Mouse (Mus musculus): ENCODE measurements around the gene Pias4.

Gene Pias4

DNA sequence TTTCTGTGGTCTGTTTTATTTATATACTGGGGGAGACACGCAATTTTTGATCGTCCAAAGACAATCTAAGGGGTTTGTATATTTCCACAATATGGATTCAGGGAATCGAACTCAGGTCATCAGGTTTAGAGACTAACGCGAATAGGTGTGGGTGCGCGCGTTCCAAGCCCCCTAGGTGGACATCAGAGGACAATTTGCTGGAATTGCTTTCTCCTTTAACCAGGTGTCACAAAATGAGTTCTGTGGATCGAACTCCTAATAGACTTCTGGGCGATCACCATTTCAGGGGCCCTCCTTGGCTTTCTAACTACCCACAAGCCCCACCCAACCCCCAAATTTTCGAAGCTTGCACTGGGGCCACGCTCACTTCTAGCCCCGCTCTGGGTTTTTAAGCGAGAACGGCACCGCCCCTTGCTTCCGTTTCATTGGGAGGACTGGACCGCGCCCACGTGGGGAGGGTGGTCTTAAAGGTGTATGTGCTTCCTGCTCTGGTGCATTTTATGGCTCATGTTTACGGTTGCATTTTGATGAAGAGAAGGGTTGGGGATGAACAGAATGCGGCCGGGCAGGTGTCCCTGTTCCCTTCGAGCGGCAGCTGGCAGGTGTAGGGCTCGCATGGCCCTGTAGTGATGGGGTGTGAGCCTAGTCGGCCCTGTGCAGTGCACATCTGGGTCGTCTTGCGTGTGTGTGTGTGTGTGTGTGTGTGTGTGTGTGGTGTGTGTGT, 960 bp upstream of the Pias4 start:
- peak; percentile 80 to 84 for DNase-seq (ENCODE audit: low spot score in 2 of 2)

DNA sequence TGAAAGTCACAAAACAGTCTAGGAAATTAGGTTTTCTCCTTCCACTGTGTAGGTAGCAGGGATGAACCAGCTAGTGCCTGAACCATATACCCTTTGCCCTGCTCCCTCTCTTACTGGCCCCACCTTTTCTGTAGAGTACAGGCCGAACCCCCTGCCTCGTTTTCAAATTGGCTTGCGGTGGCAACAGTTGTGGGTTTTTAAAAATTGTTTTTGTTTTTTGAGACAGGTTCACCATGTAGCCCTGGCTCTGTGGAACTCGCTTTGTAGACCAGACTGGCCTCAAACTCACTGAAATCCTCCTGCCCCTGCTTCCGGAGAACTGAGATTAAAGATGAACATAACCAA, 336 bp upstream of the Pias4 start:
- DNase-seq (ENCODE audit: low spot score in 2 of 2) = no peak

DNA sequence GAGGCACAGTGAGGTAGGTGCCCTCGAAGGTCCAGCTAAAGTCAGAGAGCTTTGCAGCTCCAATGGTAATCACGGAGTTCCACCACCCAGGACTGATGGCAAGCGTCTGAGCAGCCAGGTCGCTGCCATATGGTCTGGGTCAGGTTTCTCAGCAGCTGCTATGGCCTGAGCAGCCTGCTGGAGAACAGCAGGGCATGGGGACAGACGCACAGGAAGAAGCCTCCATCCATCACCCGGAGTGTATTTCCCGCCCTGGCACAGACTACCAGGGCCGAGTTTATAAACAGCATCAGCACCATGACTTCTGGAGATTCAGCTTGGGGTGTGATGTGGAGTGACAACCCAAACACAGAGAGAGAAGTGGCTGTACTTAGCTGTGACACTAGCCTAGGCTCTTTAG, 2.6 kb downstream of the Pias4 start:
- DNase-seq (ENCODE audit: low spot score in 2 of 2) = no peak

DNA sequence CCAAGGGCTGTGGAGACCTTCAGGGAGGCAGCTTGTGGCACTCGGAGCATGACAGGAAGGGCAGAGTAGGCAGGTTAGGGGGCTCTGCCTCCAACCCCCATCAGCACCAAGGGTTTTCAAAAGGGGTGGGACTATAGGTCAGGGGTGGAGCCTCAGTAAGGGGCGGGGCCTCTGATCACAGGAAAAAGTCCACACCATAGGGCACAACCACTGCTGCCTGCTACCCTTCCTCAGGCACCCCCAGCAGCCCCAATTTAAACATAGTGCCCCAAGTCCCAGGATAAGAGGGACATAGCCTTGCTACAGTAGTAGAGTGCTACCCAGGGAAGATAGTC, 5.4 kb downstream of the Pias4 start:
- no peak for DNase-seq (ENCODE audit: low spot score in 2 of 2)

DNA sequence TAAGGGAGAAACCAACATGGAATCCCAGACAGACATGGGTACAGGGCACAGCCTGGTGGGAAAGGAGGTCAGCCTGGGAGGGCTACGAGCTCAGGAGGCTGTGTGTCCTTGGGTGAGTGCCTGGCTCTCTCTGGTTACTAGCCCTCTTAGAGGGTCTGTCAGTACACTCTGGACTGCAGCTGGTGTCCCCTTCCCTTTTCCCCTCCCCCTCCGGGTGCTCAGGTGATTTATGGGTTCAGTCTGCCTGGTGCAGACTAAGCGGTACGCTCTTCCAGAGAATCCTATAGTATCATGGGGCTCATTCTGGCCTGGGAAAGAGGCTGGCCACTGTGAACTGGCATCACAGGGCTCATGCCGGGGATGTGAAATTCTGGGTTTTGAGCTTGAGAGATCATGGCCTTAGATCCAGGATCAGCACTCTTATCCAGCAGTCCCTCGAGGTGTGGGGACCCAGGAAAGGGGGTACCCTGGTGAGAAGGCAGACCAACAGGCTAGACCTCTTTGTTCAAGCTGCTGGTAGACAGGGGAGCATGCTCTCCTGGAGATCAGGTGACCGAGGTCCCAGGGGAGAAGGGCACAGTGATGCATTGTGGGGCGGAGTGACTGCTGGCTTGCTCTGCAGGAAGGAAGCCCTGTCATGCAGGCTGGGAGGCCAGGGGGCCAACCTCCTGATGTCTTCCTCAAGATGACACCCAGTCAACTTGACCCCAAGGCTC, 6.0 kb downstream of the Pias4 start:
- no peak for DNase-seq (ENCODE audit: low spot score in 2 of 2)

DNA sequence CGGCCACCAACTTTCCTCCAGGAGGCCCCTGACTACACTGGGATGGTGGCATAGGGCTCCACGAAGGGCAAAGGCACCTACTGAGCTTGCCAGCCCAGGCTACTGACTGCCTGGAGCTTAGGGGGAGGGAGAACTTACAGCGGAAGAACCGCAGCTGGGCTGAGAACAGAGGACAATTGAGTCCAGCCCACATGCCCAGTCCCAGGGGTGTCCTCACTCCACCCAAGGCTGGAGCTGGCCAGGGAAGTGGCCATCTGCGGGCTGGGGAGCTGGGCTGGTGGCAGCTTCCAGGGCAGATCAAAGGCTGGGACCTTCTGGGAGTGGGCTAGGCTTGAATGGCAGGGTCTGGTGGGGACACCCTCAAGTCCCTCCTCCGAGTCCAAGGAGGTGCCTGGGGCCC, 13.0 kb downstream of the Pias4 start:
- DNase-seq (ENCODE audit: low spot score in 2 of 2) = no peak

DNA sequence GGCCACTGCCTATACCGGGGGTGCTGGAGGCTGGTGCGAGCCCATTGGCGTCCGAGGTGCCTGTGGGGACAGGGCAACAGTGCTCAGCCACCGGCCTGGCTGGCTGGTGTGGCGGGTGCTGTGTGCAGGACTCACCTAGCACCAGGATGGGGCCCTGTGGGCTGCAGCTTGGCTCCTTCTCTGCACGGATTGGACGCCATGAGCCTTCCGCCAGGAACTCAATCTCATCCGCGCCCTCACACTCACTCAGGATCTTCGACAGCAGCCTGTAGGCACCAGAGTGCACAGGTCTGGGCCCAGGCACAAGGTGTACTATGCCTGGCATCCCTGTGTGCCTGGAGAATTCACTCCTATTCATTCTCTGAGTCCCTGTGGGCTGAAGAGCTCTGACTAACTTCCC, 13.4 kb downstream of the Pias4 start:
- no peak for DNase-seq (ENCODE audit: low spot score in 2 of 2)

DNA sequence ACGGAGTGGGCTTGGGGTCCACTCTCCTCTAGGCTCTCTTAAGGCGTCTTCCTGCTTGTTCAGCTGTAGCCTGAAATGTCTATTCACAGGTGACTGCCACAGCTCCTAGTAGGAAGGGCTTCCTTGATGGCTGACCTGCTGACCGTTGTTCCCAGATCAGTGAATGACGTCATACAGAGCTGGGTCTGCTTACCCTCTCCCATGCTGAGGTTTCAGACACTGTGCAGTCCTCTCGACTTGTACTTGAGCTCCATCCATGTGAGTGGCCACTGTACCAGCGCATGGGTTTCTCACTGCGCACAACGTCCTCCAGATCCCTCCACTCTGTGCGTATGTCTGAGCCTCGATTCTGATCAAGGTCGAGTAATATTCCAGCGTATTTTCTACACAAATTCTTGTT, 15.1 kb downstream of the Pias4 start:
- DNase-seq (ENCODE audit: low spot score in 2 of 2) = no peak

DNA sequence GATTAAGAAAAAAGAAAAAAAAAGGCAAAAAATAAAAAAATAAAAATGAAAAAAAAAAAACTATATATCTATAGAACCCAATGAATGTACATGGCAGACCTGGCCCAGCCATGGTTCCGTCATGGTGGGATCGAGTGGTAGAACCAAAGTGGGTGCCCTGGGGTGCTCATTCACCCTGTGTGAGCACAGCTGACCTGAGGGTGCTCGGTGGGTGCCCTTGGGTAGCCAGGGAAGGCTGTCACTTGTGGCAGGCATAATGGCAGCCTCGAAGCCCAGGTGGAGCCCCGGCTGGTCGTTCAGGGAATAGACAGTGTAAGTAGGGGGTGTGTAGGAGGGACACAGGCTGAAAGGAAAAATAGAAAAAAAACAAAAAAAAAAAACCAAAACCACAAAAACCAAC, 16.5 kb downstream of the Pias4 start:
- no peak for DNase-seq (ENCODE audit: low spot score in 2 of 2)

DNA sequence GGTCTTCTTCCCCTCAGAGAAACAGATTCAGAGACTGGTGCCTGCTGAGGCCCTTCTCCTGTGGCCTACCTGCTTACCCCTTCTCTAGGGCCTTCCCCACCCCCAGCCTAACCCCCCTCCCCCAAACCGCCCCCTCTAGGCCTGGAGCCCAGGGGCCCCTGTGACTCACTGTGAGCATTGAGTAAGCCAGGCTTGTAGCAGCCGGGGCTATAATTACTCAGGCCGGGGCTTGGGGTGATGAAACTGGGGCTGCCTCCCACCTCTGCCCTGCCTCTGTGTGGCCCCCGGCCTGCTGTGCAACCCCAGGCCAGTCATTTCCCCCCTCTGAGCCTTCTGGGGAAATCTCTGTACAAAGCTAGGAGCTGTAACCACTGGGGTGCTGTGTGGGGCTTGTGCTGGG, 21.4 kb downstream of the Pias4 start:
- DNase-seq (ENCODE audit: low spot score in 2 of 2) = no peak

DNA sequence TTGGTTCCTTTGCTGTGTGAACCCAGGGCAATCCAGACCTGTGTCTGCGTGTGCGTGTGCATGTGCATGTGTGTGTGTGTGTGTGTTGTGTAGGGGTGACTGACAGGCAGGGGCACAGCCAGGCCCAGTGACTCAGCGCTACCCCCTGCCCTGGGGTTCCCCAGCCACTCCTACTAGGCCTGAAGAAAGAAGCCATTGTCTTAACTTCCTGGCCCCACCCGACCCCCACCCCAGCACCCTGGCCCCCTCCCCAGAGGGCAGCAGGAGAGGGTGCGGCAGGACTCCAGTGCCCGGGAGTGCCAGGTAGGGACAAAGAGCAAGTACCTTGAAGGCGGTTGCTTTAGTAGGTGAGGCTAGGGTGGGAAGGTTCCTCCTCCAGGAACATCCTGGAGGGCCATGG, 21.9 kb downstream of the Pias4 start:
- DNase-seq (ENCODE audit: low spot score in 2 of 2) = no peak

DNA sequence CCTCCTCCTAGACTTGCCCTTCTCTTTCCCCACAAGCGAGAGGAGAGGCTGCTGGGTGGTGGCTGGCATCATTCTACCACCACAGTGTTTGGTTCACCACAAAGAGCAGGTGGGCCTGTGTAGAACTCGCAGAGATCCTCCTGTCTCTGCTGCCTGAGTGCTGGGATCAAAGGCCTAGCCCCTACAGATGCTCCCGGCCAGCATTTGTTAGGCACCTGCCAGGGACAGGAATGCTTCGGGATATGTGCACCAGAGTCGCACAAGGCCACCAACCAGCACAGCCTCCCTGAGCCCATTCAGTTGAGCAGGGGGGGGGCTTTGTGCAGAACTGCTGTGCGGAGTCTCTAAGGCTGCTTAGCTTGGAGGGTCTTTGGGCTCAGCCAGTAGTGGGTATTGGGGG, 22.4 kb downstream of the Pias4 start:
- no peak for DNase-seq (ENCODE audit: low spot score in 2 of 2)

DNA sequence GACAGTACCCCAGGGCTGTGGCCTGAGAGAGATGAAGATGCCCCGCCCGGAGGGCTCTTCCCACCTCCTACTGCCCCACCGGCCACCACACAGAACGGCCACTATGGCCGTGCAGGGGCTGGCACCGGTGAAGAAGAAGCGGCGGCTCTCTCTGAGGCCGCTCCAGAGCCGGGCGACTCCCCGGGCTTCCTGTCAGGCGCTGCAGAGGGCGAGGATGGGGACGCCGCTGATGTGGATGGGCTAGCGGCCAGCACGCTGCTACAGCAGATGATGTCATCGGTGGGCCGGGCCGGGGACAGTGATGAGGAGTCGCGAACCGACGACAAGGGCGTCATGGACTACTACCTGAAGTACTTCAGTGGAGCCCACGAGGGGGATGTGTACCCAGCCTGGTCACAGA, 23.1 kb downstream of the Pias4 start:
- no peak for DNase-seq (ENCODE audit: low spot score in 2 of 2)

DNA sequence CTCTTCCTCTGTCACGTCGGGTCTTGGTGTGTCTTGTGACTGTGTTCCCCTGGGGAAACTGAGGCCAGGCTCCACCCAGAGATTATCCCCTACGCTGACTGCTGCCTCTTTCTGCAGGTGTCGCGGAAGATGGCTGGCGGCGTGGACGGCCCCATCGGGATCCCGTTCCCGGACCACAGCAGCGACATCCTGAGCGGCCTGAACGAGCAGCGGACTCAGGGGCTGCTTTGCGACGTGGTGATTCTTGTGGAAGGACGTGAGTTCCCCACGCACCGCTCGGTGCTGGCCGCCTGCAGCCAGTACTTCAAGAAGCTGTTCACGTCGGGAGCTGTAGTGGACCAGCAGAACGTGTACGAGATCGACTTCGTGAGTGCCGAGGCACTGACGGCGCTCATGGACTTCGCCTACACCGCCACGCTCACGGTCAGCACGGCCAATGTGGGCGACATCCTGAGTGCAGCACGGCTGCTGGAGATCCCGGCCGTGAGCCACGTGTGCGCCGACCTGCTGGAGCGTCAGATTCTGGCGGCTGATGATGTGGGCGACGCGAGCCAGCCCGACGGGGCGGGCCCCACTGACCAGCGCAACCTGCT, 23.8 kb downstream of the Pias4 start:
- no peak for DNase-seq (ENCODE audit: low spot score in 2 of 2)

DNA sequence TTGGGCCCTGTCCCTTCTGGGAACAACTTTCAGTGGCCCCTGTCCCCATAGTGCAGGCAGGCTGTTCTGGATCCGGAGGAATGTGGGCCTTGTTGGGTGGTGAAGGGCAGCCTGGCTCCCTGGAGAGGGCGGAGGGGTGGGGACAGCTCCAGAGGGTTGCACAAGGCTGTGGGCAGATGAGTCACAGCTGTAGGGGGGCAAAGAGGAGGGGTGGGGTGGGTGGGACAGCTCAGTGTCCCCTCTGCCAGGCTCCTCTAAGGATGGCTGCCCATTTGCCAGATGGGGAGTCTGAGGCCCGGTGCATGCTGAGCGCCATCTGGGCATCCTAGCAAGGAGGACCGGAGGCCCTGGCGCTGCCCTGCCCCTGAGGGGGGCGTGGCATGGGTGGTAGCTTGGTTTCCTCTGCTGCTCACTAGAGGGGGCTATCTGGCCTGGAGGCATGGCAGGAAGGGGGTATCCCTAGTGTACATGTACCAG, 24.5 kb downstream of the Pias4 start:
- DNase-seq (ENCODE audit: low spot score in 2 of 2) = no peak

DNA sequence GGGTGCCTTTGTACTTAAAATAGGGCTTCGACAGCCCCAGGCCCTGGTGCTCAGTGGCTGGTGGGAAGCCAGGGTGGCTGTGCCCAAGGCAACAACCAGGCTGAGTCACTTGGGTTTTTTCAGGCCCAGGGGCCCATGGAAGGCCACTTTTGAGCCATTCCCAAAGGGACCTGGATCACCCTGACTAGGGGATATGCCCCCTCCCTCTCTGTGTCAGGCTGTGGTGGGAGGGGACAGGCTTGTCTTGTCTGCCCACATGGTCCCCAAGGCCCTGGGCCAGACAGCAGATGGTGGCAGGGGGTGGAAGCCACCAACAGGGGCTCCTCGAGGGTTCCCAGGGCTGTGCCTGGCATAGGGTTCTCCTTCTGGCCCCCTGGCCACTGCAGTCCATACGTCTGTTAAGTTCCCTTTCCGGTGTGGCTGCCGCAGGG, 25.2 kb downstream of the Pias4 start:
- no peak for DNase-seq (ENCODE audit: low spot score in 2 of 2)

DNA sequence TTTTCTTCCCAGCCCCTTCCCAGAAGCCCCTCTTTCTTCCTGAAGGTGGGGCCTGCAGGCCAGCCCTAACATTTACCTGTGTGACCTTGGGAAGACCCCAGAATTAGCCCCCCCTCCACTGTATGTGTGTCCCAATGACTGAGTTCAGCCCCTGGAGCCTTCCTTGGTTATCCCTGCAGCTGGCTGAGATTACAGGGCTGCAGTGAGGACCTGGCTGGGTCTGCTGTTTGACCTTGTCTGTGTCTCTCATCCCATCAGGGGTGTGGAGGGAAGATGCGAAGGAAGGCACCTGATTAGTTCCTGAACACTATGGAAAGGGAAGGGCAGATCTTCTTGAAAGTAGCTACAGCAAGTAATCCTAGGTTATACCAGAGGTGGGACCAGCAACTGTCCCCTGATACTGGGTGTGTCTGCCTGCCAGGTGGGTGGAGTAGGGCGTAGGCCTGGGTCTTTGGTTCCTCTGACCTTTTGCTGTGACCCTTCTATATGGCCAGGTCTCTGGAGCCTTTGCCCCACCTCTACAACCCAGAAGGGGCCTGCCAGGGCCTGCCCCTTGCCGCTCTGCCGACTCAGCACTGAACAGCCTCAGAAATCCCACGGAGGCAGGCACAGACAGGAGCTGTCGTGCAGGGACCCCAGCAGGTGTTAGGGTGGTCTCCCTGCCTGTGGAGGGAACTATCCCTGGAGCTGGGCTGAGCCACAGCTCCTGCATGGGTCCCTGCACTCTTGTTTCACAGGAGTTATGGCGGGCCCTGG, 26.1 kb downstream of the Pias4 start:
- DNase-seq (ENCODE audit: low spot score in 2 of 2) = no peak

DNA sequence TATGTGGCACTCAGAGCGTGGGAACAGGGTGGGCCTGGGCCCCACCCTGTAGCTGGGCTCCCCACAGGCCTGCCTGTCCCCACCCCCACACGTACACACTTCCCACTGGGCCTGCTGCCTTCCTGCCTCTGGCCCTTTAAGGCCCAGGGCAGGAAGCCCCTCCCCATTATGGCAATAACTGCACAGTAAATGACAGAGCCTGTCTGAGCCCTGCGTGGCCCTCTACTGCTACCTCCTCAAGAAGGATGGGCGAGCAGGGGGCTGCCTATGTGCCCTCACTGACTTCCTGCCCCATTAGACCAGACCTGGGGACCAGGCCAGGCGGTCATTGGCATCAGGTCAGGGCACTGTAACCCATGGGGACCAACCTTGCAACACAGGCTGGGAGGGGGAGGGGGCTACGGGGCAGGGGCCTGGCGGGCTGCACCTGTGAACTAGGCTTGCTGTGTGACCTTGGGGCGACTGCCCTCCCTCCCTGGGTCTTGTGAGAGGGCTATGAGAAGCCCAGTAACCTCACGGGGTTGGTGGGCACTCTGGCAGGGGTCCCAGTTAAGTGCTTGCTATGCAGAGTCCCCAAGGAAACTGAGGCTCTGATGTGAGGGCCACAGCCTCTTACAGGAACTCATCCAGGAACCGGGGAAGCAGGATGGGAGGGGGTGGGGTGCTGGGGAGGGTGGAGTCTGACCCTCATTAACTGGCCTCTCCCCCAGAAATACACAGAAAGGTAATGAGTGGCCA, 26.8 kb downstream of the Pias4 start:
- no peak for DNase-seq (ENCODE audit: low spot score in 2 of 2)

DNA sequence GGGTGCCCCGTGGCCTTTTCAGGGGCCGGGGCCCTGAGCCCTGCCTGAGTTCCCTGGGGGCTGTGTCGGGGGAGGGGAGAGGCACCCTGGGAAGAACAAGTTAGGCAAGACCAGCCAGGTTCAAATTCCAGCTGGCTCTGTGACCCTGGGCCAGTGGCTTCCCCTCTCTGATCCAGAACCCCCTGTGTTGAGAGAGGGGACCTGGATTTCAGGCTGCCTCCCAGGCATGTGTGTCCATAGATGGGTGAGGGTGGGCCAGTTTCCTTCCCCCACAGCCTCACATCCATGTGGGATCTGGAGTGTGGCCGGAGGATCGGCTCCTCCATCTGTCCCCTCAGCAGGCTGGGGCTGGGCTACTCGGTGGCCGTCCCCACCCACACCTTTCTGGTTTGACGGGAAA, 27.7 kb downstream of the Pias4 start:
- no peak for DNase-seq (ENCODE audit: low spot score in 2 of 2)

DNA sequence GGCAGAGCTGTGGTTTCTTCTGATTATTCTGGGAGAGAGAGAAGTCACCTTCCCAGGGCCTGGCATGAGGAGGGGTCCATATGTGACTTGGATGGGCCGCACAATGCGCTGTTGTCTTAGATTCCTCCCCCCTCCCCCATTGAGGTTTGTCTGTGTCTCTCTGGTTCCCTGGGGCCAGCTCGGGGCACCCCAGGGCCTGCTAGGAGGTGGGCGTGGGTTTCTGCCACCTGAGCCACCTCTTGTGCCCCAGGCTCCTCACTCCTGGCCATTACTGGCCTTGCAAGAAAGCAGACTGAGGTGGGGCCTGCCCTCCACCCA, 28.2 kb downstream of the Pias4 start:
- no peak for DNase-seq (ENCODE audit: low spot score in 2 of 2)

DNA sequence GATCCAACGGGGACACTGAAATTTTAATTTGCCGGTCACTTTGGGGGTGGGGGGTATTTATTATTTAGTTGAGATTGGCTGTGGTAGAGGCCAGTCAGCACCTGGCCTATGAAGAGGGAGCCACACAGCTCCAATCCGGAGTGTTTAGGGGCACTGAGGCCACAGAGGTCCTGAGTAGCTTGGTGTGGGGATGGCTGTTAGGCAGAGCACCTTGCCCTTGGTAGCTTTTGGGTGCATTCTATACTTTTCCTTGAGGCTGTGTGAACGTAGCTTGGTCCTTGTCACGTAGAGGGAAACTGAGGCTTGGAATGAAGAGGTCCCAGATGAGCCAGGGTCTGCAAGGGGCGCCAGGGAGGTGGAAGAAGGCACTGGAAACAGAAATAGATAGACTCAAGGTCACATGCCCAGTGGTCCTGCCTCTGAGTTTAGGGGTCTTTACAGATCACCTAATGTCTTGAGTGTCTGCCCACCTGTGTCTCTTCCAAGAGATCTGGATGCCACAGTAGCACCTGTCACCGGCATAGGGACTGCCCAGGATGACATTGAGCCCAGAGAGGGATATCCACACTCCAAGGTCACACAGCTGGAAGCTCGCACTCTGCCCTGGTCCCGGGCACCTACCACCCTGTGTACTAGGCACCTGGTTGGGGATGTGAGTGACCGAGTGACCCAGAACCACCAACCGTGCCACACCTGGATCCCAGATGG, 28.7 kb downstream of the Pias4 start:
- no peak for DNase-seq (ENCODE audit: low spot score in 2 of 2)
